7 mouse cellular contexts compared by ENCODE assay signal in genomic region chr1:178527547-178528361, GRCm38 (mm10). TPM values are rescaled to one million over a fixed set of nuclear protein-coding genes. Genes with fewer than 3 reads are reported as not detected.
DNase-seq lines count a peak whose midpoint lies in the region; ATAC-seq lines count a peak whose summit lies in the region.

No protein-coding gene starts in this region.

- H3K9ac ChIP-seq in intestine, embryonic 15.5 days: peak overlapping the region; percentile 54

- WGBS in intestine, embryonic 15.5 days: under 1% methylated on average over 57 of the region's 59 CpGs

- peak overlapping the region; percentile 42; the same call in 1 of the 2 replicates for H3K27ac ChIP-seq in intestine, embryonic 15.5 days

- peak overlapping the region; percentile 56 for H3K4me3 ChIP-seq in intestine, embryonic 15.5 days (replicated peaks)

- intact Hi-C loops in gastrocnemius, postnatal 14 days (cut with DNase I; ENCODE audit: low total_unique reads): loop anchor here (2.0 to 5.0 kb wide), 4 partner anchors 160 to 705 kb away; no protein-coding TSS in a partner anchor
- intact Hi-C loops in left cerebral cortex, postnatal 36 days (cut with DNase I): loop anchor here (2.0 kb wide), 5 partner anchors 161 to 949 kb away; no protein-coding TSS in a partner anchor

- no peaks in the 10 kb centered on the region for H3K9me3 ChIP-seq in intestine, embryonic 15.5 days

- peaks cover 4% of the 10 kb centered on the region; the same call in 1 of the 2 replicates for H3K27me3 ChIP-seq in intestine, embryonic 15.5 days (replicated peaks)

- peak; percentile 50 to 64 for DNase-seq in adrenal gland, postnatal 36 days
- DNase-seq in embryo, embryonic 11 days: peak; percentile 73
- peak; percentile 33 for DNase-seq in gastrocnemius, postnatal 14 days
- DNase-seq in left cerebral cortex, postnatal 36 days (ENCODE audit: low spot score in 2 of 2): peak; percentile 53 to 63
- DNase-seq in mesoderm, embryonic 11.5 days (ENCODE audit: low read depth, low spot score): peak; percentile 58
- DNase-seq in right cerebral cortex, postnatal 4 days: peak; percentile 49

- H3K36me3 ChIP-seq in intestine, embryonic 15.5 days: no peaks in the 10 kb centered on the region

- peaks cover 22% of the 10 kb centered on the region for H3K4me1 ChIP-seq in intestine, embryonic 15.5 days (replicated peaks)

- peak overlapping the region; percentile 100 for H3K4me2 ChIP-seq in intestine, embryonic 15.5 days (replicated peaks)

- peak; percentile 36 for ATAC-seq in intestine, embryonic 15.5 days

RNA-seq across cellular contexts. Expression of gene Kif26b, which starts 1.2 kb away (rescaled TPM):
- 1 to 10 TPM; 1.4 to 2.5 TPM for total RNA-seq in adrenal gland, postnatal 36 days (2021)
- 1 to 10 TPM; 1.1 to 1.2 TPM for total RNA-seq in gastrocnemius, postnatal 14 days (2021)
- 4.7 and 4.9 TPM in 2 replicates for polyA plus RNA-seq in intestine, embryonic 15.5 days (2015; fragmentation: Nextera tagmentation; extraction: Ambion mirVana)
- total RNA-seq in left cerebral cortex, postnatal 36 days (2021): 10 to 100 TPM in 1 of 2 experiments, 1 to 10 TPM in 1; 6.6 to 10.7 TPM

Comparison
In these comparisons a context has a peak if more than half of its experiments do, and no peak if none do; other contexts are left out.
1. Peak in every context shown above with its lines: DNase-seq, ATAC-seq, H3K4me3 ChIP-seq and H3K27ac ChIP-seq.